Mouse (Mus musculus) liver, embryonic 14.5 days (tissue): Measurements from ENCODE around the gene E330009J07Rik.

Source experiments
- CTCF ChIP-seq: IDR thresholded peaks from 2 replicates; pipeline ENCODE4 v1.5.1; 2016; ENCODE audit warnings: antibody characterized with exemption, low read depth, control low read depth
- EP300 ChIP-seq: IDR thresholded peaks from 2 replicates; pipeline ENCODE4 v1.6.1; 2016; ENCODE audit warnings: antibody characterized with exemption, low read depth

DNA sequence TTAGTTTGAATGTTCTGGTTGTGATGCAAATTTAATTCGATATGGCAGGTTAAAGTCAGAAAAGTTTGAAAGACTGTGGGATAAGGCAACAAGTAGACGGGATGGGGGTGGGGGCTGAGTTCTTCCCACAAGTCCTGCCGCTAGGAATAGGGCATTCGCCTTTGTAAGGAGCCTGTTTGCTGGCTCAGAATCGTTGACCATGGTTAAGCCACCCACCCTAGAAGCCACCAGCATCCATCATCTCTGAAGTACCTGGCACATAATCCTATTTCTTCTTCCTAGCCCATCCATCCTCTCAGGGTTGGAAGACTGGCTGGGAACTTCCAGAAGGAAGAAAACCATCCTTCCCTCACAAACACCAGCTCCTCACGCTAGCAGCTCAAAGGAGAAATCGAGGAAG lies 1.2 kb downstream of the E330009J07Rik start:
- no peak for TF ChIP-seq CTCF
- no peak for TF ChIP-seq EP300
